Mouse (Mus musculus): ENCODE measurements around the gene Olfml1.

GRCm38 (mm10) chr7:107540034-107540433 is 27.2 kb upstream of the Olfml1 start:
- TF ChIP-seq CTCF (IDR thresholded peaks at IDR 0.05; ENCODE audit: low read depth) = no peak
- no peak for TF ChIP-seq EP300 (IDR thresholded peaks at IDR 0.05; ENCODE audit: low read depth)
